Mouse (Mus musculus) liver, adult 2 months (tissue): ENCODE results near the gene Mtor. TPM values are rescaled to one million over a fixed set of nuclear protein-coding genes. Genes with fewer than 3 reads are reported as not detected.
A peak's percentile ranks its signal among the peaks of the same experiment; 100 is the strongest.

Source experiments
- DNase-seq: peaks from one replicate; pipeline ENCODE4 v3.0.0-alpha.2; 2011; ENCODE audit warnings: low read depth, low spot score; ENCODE audit errors: extremely low read depth
- H3K27ac ChIP-seq: fragments of 200-500 bp; replicated peaks from 2 replicates; pipeline ENCODE4 v1.5.1; 2012; ENCODE audit warnings: low read depth, mild to moderate bottlenecking, control low read depth, inconsistent platforms, low read length; ENCODE audit not compliant: insufficient read depth
- H3K27me3 ChIP-seq: fragments of 200-500 bp; 2 replicates; pipeline ENCODE4 v1.6.1; 2012; ENCODE audit warnings: mild to moderate bottlenecking, moderate library complexity, low read length, inconsistent platforms; ENCODE audit not compliant: control insufficient read depth, insufficient read depth
- H3K36me3 ChIP-seq: fragments of 200-500 bp; 2 replicates; pipeline ENCODE4 v1.6.1; 2012; ENCODE audit warnings: low read length, inconsistent platforms; ENCODE audit not compliant: control insufficient read depth, insufficient read depth
- H3K4me1 ChIP-seq: fragments of 200-500 bp; 2 replicates; pipeline ENCODE4 v1.6.1; 2011; ENCODE audit warnings: low read length; ENCODE audit not compliant: control insufficient read depth, insufficient read depth
- H3K4me3 ChIP-seq: fragments of 200-500 bp; 2 replicates; pipeline ENCODE4 v1.5.1; 2011; ENCODE audit warnings: low read depth, mild to moderate bottlenecking, control low read depth, low read length, moderate library complexity; ENCODE audit not compliant: insufficient read depth
- H3K79me2 ChIP-seq: fragments of 200-500 bp; 2 replicates; pipeline ENCODE4 v1.6.1; 2012; ENCODE audit warnings: inconsistent platforms, mild to moderate bottlenecking, low read length, moderate library complexity; ENCODE audit not compliant: control insufficient read depth, insufficient read depth
- H3K9ac ChIP-seq: fragments of 200-500 bp; 2 replicates; pipeline ENCODE4 v1.6.1; 2012; ENCODE audit warnings: low read depth, mild to moderate bottlenecking, control low read depth, inconsistent platforms, low read length
- CTCF ChIP-seq: fragments of 200-500 bp; IDR thresholded peaks from 2 replicates; pipeline ENCODE4 v1.5.1; 2011; ENCODE audit warnings: low read depth, low read length, control low read depth
- POLR2A ChIP-seq: fragments of 200-500 bp; IDR thresholded peaks from 2 replicates; pipeline ENCODE4 v1.6.1; 2011; ENCODE audit warnings: low read length, control low read depth; ENCODE audit not compliant: insufficient read depth; ENCODE audit errors: extremely low read depth
- WGBS: fragments of 180-500 bp; shearing (Covaris S2); methylation state at CpG from one replicate; pipeline ENCODE4 v1.1.7; 2018; 5-methylcytosine and 5-hydroxymethylcytosine counted together
- polyA plus RNA-seq: library from polyadenylated mRNA; depleted of rRNA; stranded (reverse); fragments of >200 nt; gene quantifications from 2 replicates; pipeline ENCODE4 v1.2.3, GENCODE M21; 2012
- total RNA-seq: library from RNA; depleted of rRNA; stranded (reverse); fragments of >200 nt; gene quantifications from 2 replicates; pipeline ENCODE4 v1.2.3, GENCODE M21; 2014

The Mtor gene
- total and polyA plus RNA-seq, 2 experiments, result 11.7 to 18.5 TPM

DNA sequence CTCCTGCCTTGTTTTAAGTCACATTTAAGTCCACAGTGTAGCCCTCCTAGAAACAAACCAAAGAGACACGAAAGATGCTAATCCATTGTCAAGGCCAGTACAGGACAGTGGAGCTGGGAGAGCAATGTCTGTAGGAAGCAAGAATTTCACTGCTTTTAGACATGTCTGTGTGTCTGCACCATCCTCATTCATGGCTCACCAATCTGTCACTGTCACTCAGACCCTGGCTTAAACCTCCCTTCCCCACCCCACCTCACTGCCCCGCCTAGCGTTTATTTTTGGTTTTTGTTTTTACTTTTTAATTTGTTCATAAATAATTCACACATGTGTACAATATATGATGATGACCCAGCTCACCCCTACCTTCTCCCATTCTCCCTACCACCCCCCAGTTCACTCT is 84.1 kb downstream of the Mtor start:
- WGBS, result 99% methylated on average over 3 of the region's 3 CpGs
- H3K9ac ChIP-seq, result no peak overlapping the region
- TF ChIP-seq CTCF (no peak), POLR2A (no peak)
- no peaks in the 10 kb centered on the region for H3K79me2 ChIP-seq
- peaks cover 41% of the 10 kb centered on the region for H3K36me3 ChIP-seq
- H3K27ac ChIP-seq, result no peak overlapping the region
- DNase-seq, result no peak
- H3K4me3 ChIP-seq, result no peak overlapping the region
- no peaks in the 10 kb centered on the region for H3K4me1 ChIP-seq
- no peaks in the 10 kb centered on the region for H3K27me3 ChIP-seq

DNA sequence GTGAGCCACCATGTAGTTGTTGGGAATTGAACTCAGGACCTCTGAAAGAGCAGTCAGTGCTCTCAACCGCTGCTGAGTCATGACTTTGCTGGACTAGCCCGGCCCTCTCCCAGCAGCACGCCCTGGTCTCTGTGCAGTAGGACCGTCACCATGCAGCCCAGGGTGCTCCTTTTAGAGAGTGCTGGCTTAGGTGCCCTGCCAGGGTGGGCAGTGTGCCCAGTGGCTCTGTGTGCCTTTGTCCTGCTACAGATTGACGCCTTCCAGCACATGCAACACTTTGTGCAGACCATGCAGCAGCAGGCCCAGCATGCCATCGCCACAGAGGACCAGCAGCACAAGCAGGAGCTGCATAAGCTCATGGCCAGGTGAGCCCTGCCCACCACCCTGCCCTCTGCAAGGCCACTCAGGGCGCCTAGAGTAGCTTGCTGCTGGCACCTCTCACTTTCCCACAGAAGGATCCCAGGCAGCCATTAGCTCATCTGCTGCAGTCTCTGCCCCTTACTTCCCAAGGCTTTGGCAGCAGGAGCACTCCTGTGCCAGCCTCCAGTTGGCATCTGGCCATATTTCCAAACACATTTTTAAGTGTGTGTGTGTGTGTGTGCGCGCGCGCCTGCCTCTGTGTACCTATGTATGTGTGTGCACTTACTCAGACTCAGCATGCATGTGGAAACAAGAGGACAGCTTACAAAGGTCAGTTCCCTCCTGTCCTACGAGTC is 85.4 kb downstream of the Mtor start:
- WGBS, result 79% methylated on average over 12 of the region's 12 CpGs
- Histone ChIP-seq H3K79me2 (no peaks in the 10 kb centered on the region), H3K27me3 (no peaks in the 10 kb centered on the region), H3K4me1 (no peaks in the 10 kb centered on the region), H3K27ac (no peak overlapping the region), H3K36me3 (peaks cover 43% of the 10 kb centered on the region; the same call in 1 of the 2 replicates), H3K4me3 (no peak overlapping the region), H3K9ac (no peak overlapping the region)
- DNase-seq, result peak; percentile 8
- TF ChIP-seq CTCF (no peak), POLR2A (no peak)

DNA sequence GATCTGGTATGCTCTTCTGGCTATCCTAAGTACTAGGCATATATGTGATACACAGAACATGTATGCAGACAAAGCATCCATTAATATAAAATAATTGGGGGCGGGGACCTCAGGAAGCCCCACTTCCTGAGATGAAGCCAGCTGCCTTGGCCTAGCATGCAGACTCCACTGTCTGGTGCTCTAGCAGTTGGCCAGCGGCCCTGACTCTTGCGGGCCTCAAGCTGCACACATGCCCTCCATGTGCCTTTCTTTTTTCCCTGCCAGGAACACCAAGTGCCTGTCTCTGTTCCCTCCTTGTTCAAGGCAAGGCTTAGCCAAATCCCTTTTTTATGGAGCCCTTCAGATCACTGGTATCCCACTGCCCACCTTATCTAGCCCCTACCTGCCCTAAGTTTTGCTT is 87.5 kb downstream of the Mtor start:
- Histone ChIP-seq H3K27ac (no peak overlapping the region), H3K79me2 (no peaks in the 10 kb centered on the region), H3K4me3 (no peak overlapping the region), H3K27me3 (no peaks in the 10 kb centered on the region), H3K9ac (no peak overlapping the region), H3K36me3 (peaks cover 49% of the 10 kb centered on the region; the same call in 1 of the 2 replicates), H3K4me1 (no peaks in the 10 kb centered on the region)
- WGBS, result 80% methylated on average over 3 of the region's 3 CpGs
- TF ChIP-seq CTCF (no peak), POLR2A (no peak)
- DNase-seq, result no peak

- 83% methylated on average over 4 of the region's 4 CpGs for WGBS
- no peak for DNase-seq
- peaks cover 64% of the 10 kb centered on the region for H3K36me3 ChIP-seq
- H3K79me2 ChIP-seq, result no peaks in the 10 kb centered on the region
- no peak overlapping the region for H3K4me3 ChIP-seq
- no peaks in the 10 kb centered on the region for H3K27me3 ChIP-seq
- TF ChIP-seq CTCF (no peak), POLR2A (no peak)
- no peaks in the 10 kb centered on the region for H3K4me1 ChIP-seq
- no peak overlapping the region for H3K9ac ChIP-seq
- no peak overlapping the region for H3K27ac ChIP-seq
Observed at GRCm38 (mm10) chr4:148549106-148549505, 100.7 kb downstream of the Mtor start.

DNA sequence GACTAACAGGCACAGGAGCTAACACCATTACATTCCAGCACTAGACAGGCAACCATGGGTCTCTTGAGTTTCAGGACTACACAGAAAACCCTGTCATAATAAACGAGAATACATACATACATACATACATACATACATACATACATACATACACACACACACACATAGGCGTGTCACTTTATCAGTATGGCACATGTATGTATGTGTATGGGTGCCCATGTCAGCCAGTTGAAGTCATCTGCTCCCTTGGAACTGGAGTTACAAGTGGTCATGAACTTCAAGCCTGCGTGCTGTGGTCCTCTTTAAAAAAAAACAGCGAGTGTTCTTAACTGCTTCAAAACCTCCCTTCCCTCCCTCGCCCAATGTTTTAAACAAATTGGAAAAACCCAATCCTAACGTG is 109.4 kb downstream of the Mtor start:
- peaks cover 5% of the 10 kb centered on the region; the same call in 1 of the 2 replicates for H3K79me2 ChIP-seq
- TF ChIP-seq CTCF (no peak), POLR2A (no peak)
- peaks cover 27% of the 10 kb centered on the region; the same call in 1 of the 2 replicates for H3K36me3 ChIP-seq
- peak overlapping the region; percentile 61 for H3K9ac ChIP-seq
- 30% methylated on average over 6 of the region's 6 CpGs for WGBS
- peak overlapping the region; percentile 17; the same call in 1 of the 2 replicates for H3K27ac ChIP-seq
- no peak for DNase-seq
- peak overlapping the region; percentile 98 for H3K4me3 ChIP-seq
- no peaks in the 10 kb centered on the region for H3K27me3 ChIP-seq
- no peaks in the 10 kb centered on the region; the same call in 1 of the 2 replicates for H3K4me1 ChIP-seq
